Mouse (Mus musculus) bone marrow, adult 2 months (tissue): ENCODE results near the gene Grin2c. TPM values are rescaled to one million over a fixed set of nuclear protein-coding genes. Genes with fewer than 3 reads are reported as not detected.

Experiments
- H3K27ac ChIP-seq: fragments of 200-500 bp; 2 replicates; pipeline ENCODE4 v1.5.1; 2012; ENCODE audit warnings: low read depth, mild to moderate bottlenecking, control low read depth, inconsistent platforms, low read length; ENCODE audit not compliant: control insufficient read depth, poor library complexity, insufficient read depth
- H3K4me1 ChIP-seq: fragments of 200-500 bp; 2 replicates; pipeline ENCODE4 v1.6.1; 2011; ENCODE audit warnings: low read length; ENCODE audit not compliant: control insufficient read depth, insufficient read depth
- H3K4me3 ChIP-seq: fragments of 200-500 bp; replicated peaks from 2 replicates; pipeline ENCODE3; 2011; ENCODE audit warnings: mild to moderate bottlenecking, low read depth, low read length, control low read depth; ENCODE audit not compliant: control insufficient read depth
- CTCF ChIP-seq: fragments of 200-500 bp; IDR thresholded peaks from 2 replicates; pipeline ENCODE4 v1.5.1; 2011; ENCODE audit warnings: low read length, control low read depth; ENCODE audit not compliant: control insufficient read depth, insufficient read depth
- POLR2A ChIP-seq: fragments of 200-500 bp; IDR thresholded peaks from 2 replicates; pipeline ENCODE4 v1.6.1; 2011; ENCODE audit warnings: low read depth, mild to moderate bottlenecking, control low read depth, low read length, borderline replicate concordance; ENCODE audit not compliant: control insufficient read depth
- WGBS: fragments of 180-500 bp; shearing (Covaris S2); methylation state at CpG from one replicate; pipeline ENCODE4 v1.1.7; 2018; 5-methylcytosine and 5-hydroxymethylcytosine counted together
- polyA plus RNA-seq: library from polyadenylated mRNA; stranded (reverse); fragments of >200 nt; gene quantifications from 2 replicates; pipeline ENCODE4 v1.2.4, GENCODE M21; 2011; ENCODE audit warnings: low replicate concordance; ENCODE audit not compliant: missing spikeins, insufficient read depth, insufficient read length

Grin2c gene
- polyA plus RNA-seq, 1 experiment = not detected

DNA sequence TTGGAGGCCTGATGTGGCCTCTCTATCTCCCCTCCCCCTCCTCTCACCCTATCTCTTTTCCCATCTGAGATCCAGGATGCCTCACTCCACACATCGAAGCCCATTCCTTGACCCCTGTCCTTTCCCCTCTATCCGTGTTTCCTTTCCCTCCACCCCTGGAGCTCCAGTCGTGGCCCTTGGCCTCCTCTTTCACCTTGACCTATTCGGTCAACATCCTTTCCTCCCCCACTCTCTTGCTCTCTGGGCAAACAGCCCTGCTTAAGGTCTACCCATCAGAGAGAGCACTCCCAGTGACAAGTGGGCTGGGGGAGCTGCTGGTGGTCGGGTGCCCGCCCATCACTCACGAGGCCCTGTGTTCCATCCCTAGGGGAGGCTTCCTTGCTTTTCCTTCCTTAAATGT is 6.7 kb upstream of the Grin2c start:
- H3K4me3 ChIP-seq = no peak overlapping the region
- WGBS = 79% methylated on average over 7 of the region's 7 CpGs
- H3K27ac ChIP-seq = no peak overlapping the region
- no peak for TF ChIP-seq CTCF
- no peak for TF ChIP-seq POLR2A
- peaks cover 2% of the 10 kb centered on the region; the same call in 1 of the 2 replicates for H3K4me1 ChIP-seq

DNA sequence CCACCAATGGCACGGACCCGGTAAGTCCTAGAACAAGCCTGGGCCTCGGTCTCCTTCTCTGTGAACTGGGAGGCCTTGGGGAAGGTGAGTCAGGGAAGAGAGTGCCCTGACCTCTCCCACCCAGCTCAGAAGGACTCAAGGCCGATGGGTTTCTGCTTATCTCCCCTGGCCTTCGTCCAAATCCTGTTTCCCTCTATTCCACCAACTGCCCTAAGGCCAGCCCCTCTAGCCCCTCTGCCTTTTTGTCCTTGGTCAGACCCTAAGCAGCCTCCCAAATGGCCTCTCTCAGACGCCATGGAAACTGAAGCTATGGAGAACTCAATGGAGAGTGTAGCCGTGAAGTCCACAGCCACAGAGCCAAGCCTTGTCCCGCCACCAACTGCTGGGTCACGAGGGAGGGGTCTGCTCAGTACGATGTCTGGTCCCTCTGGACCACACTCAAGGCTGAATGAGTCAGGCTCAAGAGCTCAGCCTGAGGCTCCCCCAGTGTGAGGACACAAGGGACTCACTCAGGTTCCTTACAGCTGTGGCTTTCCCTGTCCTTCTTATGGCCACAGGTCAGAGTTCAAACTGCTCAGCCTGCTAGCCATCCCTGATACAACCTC is 6.0 kb upstream of the Grin2c start:
- H3K4me1 ChIP-seq = peaks cover 2% of the 10 kb centered on the region; the same call in 1 of the 2 replicates
- TF ChIP-seq CTCF (no peak), POLR2A (no peak)
- WGBS = 80% methylated on average over 10 of the region's 10 CpGs
- no peak overlapping the region for H3K27ac ChIP-seq
- no peak overlapping the region for H3K4me3 ChIP-seq

GRCm38 (mm10) chr11:115271481-115271880 is 4.4 kb upstream of the Grin2c start:
- TF ChIP-seq CTCF (no peak), POLR2A (no peak)
- whole genome bisulfite sequencing = 84% methylated on average over 10 of the region's 10 CpGs
- Histone ChIP-seq H3K4me1 (peaks cover 2% of the 10 kb centered on the region; the same call in 1 of the 2 replicates), H3K27ac (no peak overlapping the region), H3K4me3 (no peak overlapping the region)

- Histone ChIP-seq H3K27ac (no peak overlapping the region), H3K4me3 (no peak overlapping the region), H3K4me1 (peaks cover 2% of the 10 kb centered on the region; the same call in 1 of the 2 replicates)
- no peak for TF ChIP-seq CTCF
- no peak for TF ChIP-seq POLR2A
- 84% methylated on average over 9 of the region's 9 CpGs for WGBS
Measured at GRCm38 (mm10) chr11:115271052-115271451, 4.0 kb upstream of the Grin2c start.

GRCm38 (mm10) chr11:115270148-115270861 is 3.3 kb upstream of the Grin2c start:
- 55% methylated on average over 19 of the region's 19 CpGs for WGBS

GRCm38 (mm10) chr11:115269330-115270066 is 2.5 kb upstream of the Grin2c start:
- WGBS = 70% methylated on average over 27 of the region's 27 CpGs
- Histone ChIP-seq H3K4me1 (no peaks in the 10 kb centered on the region), H3K27ac (no peak overlapping the region), H3K4me3 (no peak overlapping the region)
- TF ChIP-seq POLR2A = no peak; the same call in 1 of the 2 replicates
- no peak for TF ChIP-seq CTCF

More at GRCm38 (mm10) chr11:115270148-115270861, 3.3 kb upstream of the Grin2c start:
- no peaks in the 10 kb centered on the region; the same call in 1 of the 2 replicates for H3K4me1 ChIP-seq
- H3K4me3 ChIP-seq = no peak overlapping the region
- TF ChIP-seq POLR2A (no peak), CTCF (peak; percentile 83)
- H3K27ac ChIP-seq = no peak overlapping the region

DNA sequence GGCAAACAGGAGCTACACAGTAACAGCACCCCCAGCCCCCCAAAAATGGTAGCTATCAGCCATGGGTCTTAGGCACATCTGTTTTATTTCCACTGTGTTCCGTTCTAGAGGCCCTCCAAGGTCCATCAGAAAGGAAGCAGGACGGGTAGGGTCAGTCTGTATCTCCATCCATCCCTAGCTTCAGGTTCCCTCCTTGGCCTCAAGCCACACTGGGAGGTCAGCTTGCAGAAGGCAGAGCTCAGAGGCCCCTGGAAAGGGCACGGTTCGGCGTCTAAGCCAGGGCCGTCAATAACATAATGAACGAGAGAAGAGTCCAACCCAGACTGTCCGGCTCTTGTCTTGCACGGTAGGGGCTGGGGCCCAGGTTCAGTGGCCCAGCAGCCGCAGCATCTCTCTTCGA is 915 bp upstream of the Grin2c start:
- WGBS = 86% methylated on average over 11 of the region's 11 CpGs
- no peak overlapping the region for H3K27ac ChIP-seq

GRCm38 (mm10) chr11:115266400-115266778 is 654 bp downstream of the Grin2c start:
- Histone ChIP-seq H3K27ac (no peak overlapping the region), H3K4me1 (no peaks in the 10 kb centered on the region), H3K4me3 (no peak overlapping the region)
- 8% methylated on average over 22 of the region's 22 CpGs for WGBS
- TF ChIP-seq CTCF (no peak), POLR2A (no peak)

More for the DNA sequence above, 915 bp upstream of the Grin2c start:
- no peak overlapping the region for H3K4me3 ChIP-seq
- H3K4me1 ChIP-seq = no peaks in the 10 kb centered on the region
- TF ChIP-seq CTCF (no peak), POLR2A (no peak)
